Mouse (Mus musculus) WW6 (cell line): Measurements from ENCODE around the gene Arap1.
A peak's percentile ranks its signal among the peaks of the same experiment; 100 is the strongest.

Experiments
- DNase-seq: peaks from one replicate; pipeline ENCODE4 v3.0.0-alpha.2; 2013; ENCODE audit warnings: low read depth, low spot score

Gene Arap1

GRCm38 (mm10) chr7:101443093-101443492, 95.2 kb downstream of the Arap1 start:
- no peak for DNase-seq

DNA sequence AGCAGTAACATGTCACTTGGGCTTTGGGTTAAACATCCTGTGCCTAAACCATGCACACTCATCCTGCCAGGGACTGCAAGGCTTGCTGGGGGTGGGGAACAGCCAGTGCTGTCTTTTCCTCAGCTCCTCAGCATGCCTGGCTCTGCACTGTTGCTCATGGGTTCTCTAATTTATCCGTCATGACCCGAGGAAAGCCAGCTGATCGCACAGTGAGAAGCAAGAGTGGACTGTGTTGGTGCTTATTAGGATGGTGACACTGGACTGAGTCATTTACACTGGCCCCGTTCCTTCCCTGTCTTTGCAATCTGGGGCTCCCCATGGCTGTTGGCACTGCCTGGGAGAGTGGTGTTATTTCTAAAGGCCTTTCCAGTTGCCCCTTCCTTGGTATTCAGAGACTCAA, 96.3 kb downstream of the Arap1 start:
- DNase-seq: no peak

DNA sequence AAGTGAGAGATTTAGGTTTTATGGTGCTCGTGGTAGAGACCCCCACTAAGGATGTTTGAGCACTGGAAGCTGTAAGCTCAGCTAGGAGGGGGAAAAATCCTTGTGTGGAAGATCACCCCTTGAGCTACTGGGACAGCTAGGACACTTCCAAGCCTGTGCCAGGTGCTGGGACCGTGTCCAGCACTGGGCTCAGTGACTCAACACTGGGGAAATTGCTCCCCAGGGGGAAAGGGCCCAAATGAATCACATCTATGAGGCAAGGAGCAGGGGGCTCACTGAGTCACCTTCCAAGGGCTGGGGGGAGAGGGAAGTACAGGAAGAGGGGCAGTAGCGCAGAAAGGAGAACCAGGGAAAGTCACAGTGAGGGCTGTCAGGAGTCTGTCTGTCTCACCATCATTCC, 102.0 kb downstream of the Arap1 start:
- DNase-seq: no peak

DNA sequence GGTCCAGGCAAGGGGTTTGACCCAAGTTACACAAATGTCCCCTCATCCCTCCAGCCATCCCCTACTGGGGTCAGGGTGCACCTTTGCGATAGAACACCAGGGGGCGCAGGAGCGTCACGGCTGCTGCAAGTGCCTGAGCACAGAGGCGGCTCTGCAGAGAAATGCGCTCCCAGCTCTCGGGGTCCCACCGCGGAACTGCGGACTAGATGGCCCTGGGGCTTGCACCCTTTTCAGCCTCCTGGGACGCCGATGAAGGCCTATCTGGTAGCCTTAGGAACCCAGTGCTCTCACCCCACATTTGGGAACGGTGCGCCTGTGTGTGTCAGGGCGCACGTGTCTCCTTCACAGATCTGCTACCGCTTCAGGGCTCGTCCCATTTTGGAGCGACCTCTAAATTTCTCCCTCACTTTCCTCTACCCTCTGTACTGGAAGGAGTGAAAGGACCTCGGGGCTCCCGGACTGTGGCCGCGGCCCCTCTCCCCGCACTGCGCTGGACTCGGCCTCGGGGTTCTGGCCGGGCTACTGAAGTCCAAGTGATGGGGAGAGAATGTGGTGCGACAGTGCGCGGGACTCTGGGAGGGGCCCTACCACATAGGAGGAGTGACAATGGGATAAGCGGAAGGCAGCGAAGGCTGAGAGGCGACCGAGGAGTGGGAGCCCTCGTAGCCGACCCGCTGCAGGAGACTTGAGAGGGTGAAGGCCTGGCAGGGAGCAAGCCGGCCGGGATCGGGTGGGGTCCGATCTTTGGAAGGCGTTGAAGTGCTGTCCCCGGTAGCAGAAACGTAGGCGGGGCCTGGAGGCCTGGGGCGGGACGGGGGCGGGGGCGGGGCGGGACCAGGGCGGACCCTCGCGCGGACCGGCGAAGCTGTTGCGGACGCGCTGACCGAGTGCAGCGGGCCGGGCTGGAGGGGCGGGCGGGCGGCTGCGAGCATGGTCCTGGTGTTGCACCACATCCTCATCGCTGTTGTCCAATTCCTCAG, 102.8 kb downstream of the Arap1 start:
- DNase-seq: peak; percentile 63

GRCm38 (mm10) chr7:101452669-101453068, 104.8 kb downstream of the Arap1 start:
- no peak for DNase-seq

DNA sequence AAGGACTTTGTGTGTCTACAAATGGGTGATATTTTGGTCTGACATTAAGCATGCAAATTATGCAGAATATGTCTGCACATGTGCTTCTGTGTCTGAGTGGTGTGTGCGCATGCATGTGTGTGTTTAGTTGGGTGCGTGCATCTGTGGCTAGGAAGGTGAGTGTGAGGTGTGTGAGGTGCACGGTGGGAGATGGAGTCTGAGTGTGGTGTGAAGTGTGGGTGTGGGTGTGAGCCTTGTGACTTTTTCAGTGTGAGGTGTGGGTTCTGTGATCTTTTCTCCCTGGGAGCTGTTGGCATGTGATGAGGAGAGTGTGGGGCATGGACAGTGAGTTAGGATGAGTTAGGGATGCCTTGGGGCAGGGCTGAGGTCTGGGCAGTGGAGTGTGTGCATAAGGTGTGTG, 105.4 kb downstream of the Arap1 start:
- no peak for DNase-seq

DNA sequence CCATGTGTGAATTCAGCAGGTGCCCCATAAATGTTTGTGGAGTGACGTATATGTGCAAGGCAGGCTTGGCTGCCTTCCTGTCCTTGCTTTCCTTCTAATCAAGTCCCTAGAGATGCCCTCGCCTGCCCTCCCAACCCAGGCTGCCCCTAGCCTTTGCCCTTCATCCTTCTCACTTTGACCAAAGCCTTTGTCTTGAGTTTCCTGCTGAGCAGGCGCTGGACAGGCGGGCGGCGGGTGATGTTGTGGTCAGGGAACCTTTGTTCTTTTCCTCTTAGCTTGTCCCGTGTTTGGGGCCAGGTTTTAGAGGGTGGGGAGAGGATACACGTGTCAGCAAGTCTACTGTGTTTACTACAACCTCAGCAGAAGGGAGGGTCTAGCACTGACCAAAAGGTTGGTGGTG, 105.9 kb downstream of the Arap1 start:
- no peak for DNase-seq

- no peak for DNase-seq
Measured at GRCm38 (mm10) chr7:101454479-101454878, 106.6 kb downstream of the Arap1 start.

DNA sequence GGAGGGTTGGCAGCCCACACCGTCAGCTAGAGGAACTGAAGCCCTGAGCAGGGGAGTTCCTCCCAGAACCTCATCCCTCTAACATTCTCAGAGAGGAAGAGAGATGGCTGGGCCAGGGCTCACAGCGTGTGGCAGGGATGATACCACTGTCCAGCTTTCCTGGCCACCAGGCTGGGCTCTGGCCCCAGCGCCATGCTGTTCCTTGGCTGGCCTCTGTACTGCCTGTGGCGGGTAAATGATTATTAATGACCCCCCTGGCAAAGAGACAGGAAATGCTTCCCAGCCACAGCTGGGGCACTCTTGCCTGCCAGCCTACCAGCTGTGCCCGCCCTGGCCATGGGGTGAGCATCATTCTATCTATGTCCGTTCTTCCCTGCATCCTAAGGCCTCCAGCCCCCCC, 107.3 kb downstream of the Arap1 start:
- no peak for DNase-seq

- DNase-seq: no peak
Measured at GRCm38 (mm10) chr7:101456318-101456717, 108.5 kb downstream of the Arap1 start.

- no peak for DNase-seq
Measured at GRCm38 (mm10) chr7:101456789-101457188, 108.9 kb downstream of the Arap1 start.

- DNase-seq: no peak
Measured at GRCm38 (mm10) chr7:101457283-101457682, 109.4 kb downstream of the Arap1 start.

DNA sequence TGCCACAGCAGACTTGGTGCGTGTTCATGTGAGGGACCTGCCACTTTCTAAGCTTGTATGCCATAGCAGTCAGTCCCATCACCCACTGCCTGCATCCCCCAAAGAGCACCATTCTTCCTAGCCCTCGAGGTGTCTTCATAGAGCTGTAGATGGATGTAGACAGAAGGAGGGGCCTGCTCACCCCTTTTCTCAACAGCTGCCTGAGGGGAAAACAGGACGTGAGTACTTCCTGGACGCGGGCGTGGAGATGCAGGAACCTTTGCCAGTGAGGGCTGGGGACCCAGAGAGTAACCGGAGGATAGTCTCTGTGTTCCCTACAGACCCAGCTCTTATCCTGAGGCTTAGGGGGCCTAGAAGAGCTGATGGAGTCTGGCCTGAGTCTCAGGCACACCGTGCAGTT, 109.9 kb downstream of the Arap1 start:
- DNase-seq: no peak

- DNase-seq: no peak
Measured at GRCm38 (mm10) chr7:101458278-101458781, 110.5 kb downstream of the Arap1 start.

DNA sequence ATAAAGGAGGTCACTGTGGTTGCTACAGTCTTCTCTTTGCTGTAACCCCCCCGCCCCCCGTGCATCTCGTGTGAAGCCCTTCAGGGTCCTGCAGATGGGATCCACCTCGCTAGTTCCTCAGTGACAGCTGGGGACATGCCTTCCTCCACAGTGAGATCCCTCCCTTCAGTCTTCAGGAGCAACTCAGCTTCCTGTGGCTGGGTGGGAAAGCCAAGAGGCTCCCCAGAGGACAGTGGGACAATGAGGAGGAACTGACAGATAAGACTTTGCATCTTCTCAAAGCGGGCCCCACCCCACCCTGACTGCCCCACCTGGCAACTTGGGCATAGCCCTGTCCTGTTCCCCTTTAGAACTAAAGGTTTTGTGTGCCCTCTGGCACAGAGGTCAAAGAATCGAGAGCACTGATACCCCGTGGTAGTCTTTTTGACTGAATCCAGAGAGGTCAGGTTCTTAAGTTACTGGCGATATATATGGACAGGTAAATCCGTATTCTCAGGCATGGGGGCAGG, 111.5 kb downstream of the Arap1 start:
- no peak for DNase-seq

DNA sequence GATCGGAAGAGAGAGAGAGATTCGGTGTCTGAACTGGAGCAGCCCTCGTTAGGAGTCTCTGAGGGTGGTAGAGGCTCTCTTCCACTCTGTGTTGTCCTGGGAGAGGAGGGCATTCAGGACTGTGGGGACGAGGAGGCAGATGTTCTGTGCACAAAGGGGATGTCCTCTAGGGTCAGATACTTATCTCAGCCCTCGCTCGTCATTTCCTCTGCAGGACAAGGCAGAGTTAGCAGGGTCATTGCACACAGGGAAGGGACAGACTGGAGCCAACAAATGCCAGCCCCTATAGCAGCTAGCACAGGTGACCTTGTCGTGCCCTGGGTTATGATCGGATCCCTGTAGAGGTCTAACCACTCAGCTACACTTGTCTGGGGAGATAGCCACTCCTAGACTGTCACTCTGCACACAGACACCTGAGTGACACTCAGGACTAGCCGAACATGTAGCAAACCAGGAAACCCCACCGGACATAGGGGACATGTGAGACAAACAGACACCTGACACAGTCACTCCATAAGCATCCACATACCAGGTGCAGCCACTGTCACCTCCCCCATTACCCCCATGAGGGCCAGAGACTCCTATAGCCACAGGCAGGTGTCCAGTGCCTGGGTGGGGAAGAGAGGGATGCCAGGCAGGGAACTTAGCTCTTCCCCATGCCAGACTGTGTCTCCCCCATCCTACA, 112.2 kb downstream of the Arap1 start:
- DNase-seq: no peak

- DNase-seq: no peak
Measured at GRCm38 (mm10) chr7:101460608-101460957, 112.7 kb downstream of the Arap1 start.

DNA sequence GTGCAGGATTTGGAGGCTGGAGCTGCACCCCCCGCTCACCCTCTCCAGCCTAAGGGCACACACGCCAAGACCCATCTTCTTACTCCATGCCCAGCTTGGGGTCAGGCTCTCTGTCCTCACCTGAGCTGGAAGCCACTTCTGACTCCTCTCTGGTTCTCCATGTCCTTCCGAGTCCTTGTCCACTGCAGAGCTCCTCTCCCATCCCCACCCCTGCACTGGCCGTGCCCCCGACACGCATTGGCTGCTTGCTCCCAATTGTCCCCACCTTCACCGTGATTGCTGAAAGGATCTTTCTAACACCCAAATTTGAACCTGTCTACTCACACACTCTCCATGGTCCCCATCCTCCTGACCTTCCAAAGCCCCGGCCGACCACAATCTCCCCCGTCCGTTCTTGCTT, 113.7 kb downstream of the Arap1 start:
- DNase-seq: no peak
